Mouse (Mus musculus) liver, embryonic 12.5 days (tissue): ENCODE results near the gene Rbpj. TPM values are rescaled to one million over a fixed set of nuclear protein-coding genes. Genes with fewer than 3 reads are reported as not detected.

Source experiments
- ATAC-seq: fragments of 200-750 bp; cut with Nextera tagmentation; 2 replicates; pipeline ENCODE4 v1.8.0; 2017; ENCODE audit warnings: moderate number of reproducible peaks, mild to moderate bottlenecking, moderate library complexity
- H3K27ac ChIP-seq: fragments of 300-500 bp; sonication (generic); 2 replicates; pipeline ENCODE4 v1.5.1; 2016; ENCODE audit warnings: mild to moderate bottlenecking
- H3K27me3 ChIP-seq: fragments of 300-500 bp; sonication (generic); replicated peaks from 2 replicates; pipeline ENCODE4 v1.6.1; 2016; ENCODE audit warnings: mild to moderate bottlenecking, moderate library complexity
- H3K36me3 ChIP-seq: fragments of 300-500 bp; sonication (generic); 2 replicates; pipeline ENCODE4 v1.6.1; 2016; ENCODE audit warnings: mild to moderate bottlenecking, moderate library complexity
- H3K4me1 ChIP-seq: fragments of 300-500 bp; sonication (generic); 2 replicates; pipeline ENCODE4 v1.6.1; 2016
- H3K4me2 ChIP-seq: fragments of 300-500 bp; sonication (generic); 2 replicates; pipeline ENCODE4 v1.6.1; 2016; ENCODE audit warnings: mild to moderate bottlenecking, moderate library complexity
- H3K4me3 ChIP-seq: fragments of 300-500 bp; sonication (generic); 2 replicates; pipeline ENCODE4 v1.5.1; 2016; ENCODE audit warnings: mild to moderate bottlenecking, moderate library complexity
- H3K9ac ChIP-seq: fragments of 300-500 bp; sonication (generic); 2 replicates; pipeline ENCODE4 v1.6.1; 2016; ENCODE audit warnings: mild to moderate bottlenecking, moderate library complexity
- H3K9me3 ChIP-seq: fragments of 300-500 bp; sonication (generic); replicated peaks from 2 replicates; pipeline ENCODE4 v1.6.1; 2016; ENCODE audit warnings: mild to moderate bottlenecking, moderate library complexity
- WGBS: fragments of 180-500 bp; shearing (Covaris S2); methylation state at CpG from one replicate; pipeline ENCODE4 v1.1.7; 2016; ENCODE audit not compliant: insufficient replicate concordance; 5-methylcytosine and 5-hydroxymethylcytosine counted together
- polyA plus RNA-seq: library from polyadenylated mRNA; unstranded; fragments of >200 nt; fragmentation: Nextera tagmentation; extraction: Ambion mirVana; gene quantifications from 2 replicates; pipeline ENCODE4 v1.2.1, GENCODE M21; 2016

Rbpj gene
- polyA plus RNA-seq, 1 experiment from 2014 or later = 14.4 TPM

GRCm38 (mm10) chr5:53470141-53471079, 4.5 kb downstream of the Rbpj start:
- H3K36me3 ChIP-seq = no peaks in the 10 kb centered on the region
- H3K4me2 ChIP-seq = peak overlapping the region; percentile 14; the same call in 1 of the 2 replicates
- peaks cover 23% of the 10 kb centered on the region for H3K27me3 ChIP-seq
- no peak overlapping the region for H3K27ac ChIP-seq
- ATAC-seq = no peak
- no peak overlapping the region for H3K4me3 ChIP-seq
- H3K9me3 ChIP-seq = no peaks in the 10 kb centered on the region
- H3K4me1 ChIP-seq = peaks cover 5% of the 10 kb centered on the region; the same call in 1 of the 2 replicates
- WGBS = 34% methylated on average over 16 of the region's 16 CpGs
- no peak overlapping the region for H3K9ac ChIP-seq

DNA sequence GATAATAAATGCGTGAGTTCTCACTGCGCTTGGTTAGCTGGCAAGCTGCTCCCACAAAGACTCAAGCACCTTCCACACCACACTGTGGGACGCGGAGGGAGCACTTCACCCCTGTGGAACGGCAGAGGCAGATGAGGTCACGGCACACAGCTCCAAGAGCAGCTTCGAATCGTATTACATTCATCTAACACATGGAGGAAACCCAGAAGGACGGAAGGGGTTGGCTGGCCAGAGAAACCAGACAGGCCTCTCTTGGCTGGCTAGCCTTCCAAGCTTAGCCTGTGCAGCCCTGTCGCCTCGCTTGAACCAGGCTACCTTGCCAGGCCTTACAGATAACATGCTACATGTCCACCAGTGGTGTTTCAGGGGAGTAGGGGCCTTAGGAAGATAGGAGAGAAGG, 6.5 kb downstream of the Rbpj start:
- H3K9ac ChIP-seq = no peak overlapping the region
- no peak for ATAC-seq
- WGBS = 76% methylated on average over 11 of the region's 11 CpGs
- H3K4me1 ChIP-seq = peaks cover 5% of the 10 kb centered on the region; the same call in 1 of the 2 replicates
- H3K9me3 ChIP-seq = no peaks in the 10 kb centered on the region
- no peak overlapping the region for H3K4me3 ChIP-seq
- H3K36me3 ChIP-seq = no peaks in the 10 kb centered on the region
- H3K4me2 ChIP-seq = no peak overlapping the region
- H3K27me3 ChIP-seq = peaks cover 23% of the 10 kb centered on the region
- no peak overlapping the region for H3K27ac ChIP-seq

DNA sequence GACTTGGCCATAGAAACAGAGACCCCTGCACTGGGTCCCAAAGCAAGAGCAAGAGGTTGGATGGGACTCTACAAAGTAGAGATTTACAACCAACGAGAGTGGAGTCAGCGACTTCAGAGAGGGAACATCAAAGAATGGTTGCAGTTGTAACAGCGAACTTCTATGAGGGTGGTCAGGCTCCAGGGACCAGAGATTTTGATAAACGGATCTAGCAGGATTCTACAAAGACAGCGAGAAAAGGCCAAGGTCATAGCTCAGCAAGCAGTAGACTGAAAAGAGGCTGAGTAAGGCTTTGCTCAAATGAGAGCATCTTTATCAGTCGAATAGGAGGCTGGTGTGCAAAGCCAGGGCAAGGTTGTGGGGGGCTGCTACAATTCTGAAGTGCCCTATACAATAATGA, 13.2 kb downstream of the Rbpj start:
- 63% methylated on average over 6 of the region's 6 CpGs for WGBS
- H3K27ac ChIP-seq = no peak overlapping the region
- H3K36me3 ChIP-seq = no peaks in the 10 kb centered on the region
- H3K4me2 ChIP-seq = no peak overlapping the region
- H3K9ac ChIP-seq = no peak overlapping the region
- no peaks in the 10 kb centered on the region for H3K27me3 ChIP-seq
- no peaks in the 10 kb centered on the region for H3K9me3 ChIP-seq
- no peak for ATAC-seq
- no peaks in the 10 kb centered on the region for H3K4me1 ChIP-seq
- H3K4me3 ChIP-seq = no peak overlapping the region

DNA sequence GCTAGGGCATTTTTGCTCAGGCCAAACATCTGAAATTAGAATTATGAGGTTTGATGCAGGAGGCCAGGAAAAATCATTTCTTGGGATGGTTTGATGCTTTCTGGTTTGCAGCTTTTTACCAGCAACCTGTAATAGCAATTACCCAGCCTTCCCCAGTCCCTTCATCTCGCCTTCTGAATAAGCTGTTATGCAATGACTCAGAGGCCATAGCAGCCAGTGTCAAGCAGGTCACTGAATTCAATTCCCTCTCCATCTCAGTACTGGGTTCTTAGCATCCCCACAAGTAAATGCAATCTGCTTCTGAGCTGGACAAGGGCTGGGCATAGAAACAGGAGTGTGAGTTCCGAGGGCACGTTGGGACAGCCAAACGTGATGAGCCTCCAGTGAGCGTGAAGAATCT, 13.9 kb downstream of the Rbpj start:
- Histone ChIP-seq H3K9me3 (no peaks in the 10 kb centered on the region), H3K4me1 (no peaks in the 10 kb centered on the region), H3K4me2 (no peak overlapping the region), H3K27me3 (no peaks in the 10 kb centered on the region), H3K4me3 (no peak overlapping the region), H3K9ac (no peak overlapping the region), H3K27ac (no peak overlapping the region), H3K36me3 (no peaks in the 10 kb centered on the region)
- ATAC-seq = no peak
- WGBS = 65% methylated on average over 5 of the region's 5 CpGs

GRCm38 (mm10) chr5:53481021-53481420, 15.1 kb downstream of the Rbpj start:
- Histone ChIP-seq H3K27ac (no peak overlapping the region), H3K36me3 (no peaks in the 10 kb centered on the region), H3K9me3 (no peaks in the 10 kb centered on the region), H3K27me3 (no peaks in the 10 kb centered on the region), H3K4me3 (no peak overlapping the region), H3K4me1 (no peaks in the 10 kb centered on the region), H3K4me2 (no peak overlapping the region), H3K9ac (no peak overlapping the region)
- 60% methylated on average over 2 of the region's 2 CpGs for WGBS
- no peak for ATAC-seq

DNA sequence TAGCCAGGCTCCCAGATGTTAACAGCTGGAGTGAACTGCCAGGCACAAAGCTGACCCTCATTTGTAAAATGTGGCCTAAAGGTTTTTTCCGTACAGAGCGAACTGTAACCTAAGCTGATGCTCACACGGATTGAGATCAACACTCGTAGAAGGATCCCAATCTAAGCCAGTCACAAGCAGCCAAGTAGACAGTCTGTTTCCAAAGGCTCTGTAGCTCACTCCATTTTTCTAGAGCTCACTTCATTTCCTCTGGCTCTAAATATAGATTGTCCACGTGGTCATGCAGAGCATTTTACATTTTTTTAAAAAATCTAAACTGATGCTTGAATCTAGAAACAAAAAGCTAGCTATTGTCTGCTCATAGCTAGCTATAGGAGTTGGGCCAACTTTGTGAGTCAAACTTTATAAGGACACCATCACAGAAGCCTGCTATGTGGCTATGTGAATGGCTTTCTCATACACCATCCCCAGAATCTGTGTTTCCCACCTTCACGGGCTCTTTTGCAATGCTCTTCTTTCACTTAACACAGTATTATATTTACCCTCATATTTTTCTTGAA, 19.2 kb downstream of the Rbpj start:
- H3K9me3 ChIP-seq = no peaks in the 10 kb centered on the region
- WGBS = 63% methylated on average over 6 of the region's 6 CpGs
- no peak for ATAC-seq
- H3K4me1 ChIP-seq = no peaks in the 10 kb centered on the region
- H3K36me3 ChIP-seq = no peaks in the 10 kb centered on the region
- H3K27me3 ChIP-seq = no peaks in the 10 kb centered on the region
- H3K4me3 ChIP-seq = no peak overlapping the region
- no peak overlapping the region for H3K4me2 ChIP-seq
- H3K9ac ChIP-seq = no peak overlapping the region
- H3K27ac ChIP-seq = no peak overlapping the region

DNA sequence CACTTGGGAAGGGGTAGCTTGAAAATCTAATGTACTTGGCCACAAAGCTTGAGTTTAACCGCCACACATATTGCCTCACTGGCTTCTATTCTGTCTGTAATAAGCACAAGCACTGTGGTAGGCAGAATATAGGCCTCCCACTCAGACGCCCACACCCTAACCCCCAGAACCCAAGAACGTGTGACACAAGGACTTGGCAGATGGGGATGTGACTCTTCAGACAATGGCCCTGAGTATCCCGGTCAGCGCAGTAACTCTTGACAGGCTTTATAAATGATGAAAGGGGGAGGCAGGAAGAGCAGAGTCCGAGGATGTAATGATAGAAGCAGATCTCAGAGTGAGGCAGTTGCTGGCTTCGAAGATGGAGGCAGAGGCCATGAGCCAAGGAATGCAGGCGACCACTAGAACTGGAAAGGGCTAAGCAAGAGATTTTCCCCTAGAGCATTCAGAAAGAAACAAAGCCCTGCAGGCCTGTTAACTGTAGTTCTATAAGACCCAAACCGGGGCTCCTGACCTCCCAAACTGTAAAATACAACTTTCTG, 20.1 kb downstream of the Rbpj start:
- Histone ChIP-seq H3K9me3 (no peaks in the 10 kb centered on the region), H3K4me1 (no peaks in the 10 kb centered on the region; the same call in 1 of the 2 replicates), H3K36me3 (no peaks in the 10 kb centered on the region), H3K27me3 (no peaks in the 10 kb centered on the region), H3K4me3 (no peak overlapping the region), H3K27ac (no peak overlapping the region), H3K4me2 (no peak overlapping the region), H3K9ac (no peak overlapping the region)
- 69% methylated on average over 9 of the region's 9 CpGs for WGBS
- no peak for ATAC-seq

- WGBS = 50% methylated on average over 11 of the region's 11 CpGs
- Histone ChIP-seq H3K9me3 (no peaks in the 10 kb centered on the region), H3K36me3 (no peaks in the 10 kb centered on the region), H3K27ac (no peak overlapping the region), H3K27me3 (no peaks in the 10 kb centered on the region), H3K4me2 (no peak overlapping the region), H3K4me3 (no peak overlapping the region), H3K4me1 (no peaks in the 10 kb centered on the region; the same call in 1 of the 2 replicates), H3K9ac (no peak overlapping the region)
- no peak for ATAC-seq
Observed at GRCm38 (mm10) chr5:53486966-53487592, 21.1 kb downstream of the Rbpj start.

DNA sequence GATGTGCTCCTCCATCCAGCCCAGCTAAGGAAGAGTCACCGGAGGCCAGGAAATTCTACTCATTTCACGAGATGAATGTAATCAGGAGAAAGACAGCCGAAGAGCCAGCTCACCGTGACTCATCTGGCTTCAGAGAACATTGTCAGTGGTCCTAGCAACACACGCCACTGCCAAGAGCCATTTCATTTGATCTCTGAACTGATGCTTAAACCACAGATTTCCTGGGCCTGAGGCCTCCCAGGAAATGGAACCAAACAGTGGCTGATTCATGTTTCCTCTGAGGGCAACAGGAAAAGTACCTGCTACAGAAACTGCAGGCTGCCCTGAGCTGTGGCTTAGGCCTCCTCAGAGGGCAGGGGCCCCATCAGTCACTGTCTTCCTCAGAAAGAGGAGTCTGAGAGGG, 24.7 kb downstream of the Rbpj start:
- WGBS = 15% methylated on average over 5 of the region's 5 CpGs
- Histone ChIP-seq H3K9ac (no peak overlapping the region), H3K4me3 (no peak overlapping the region), H3K4me1 (no peaks in the 10 kb centered on the region; the same call in 1 of the 2 replicates), H3K27ac (no peak overlapping the region), H3K27me3 (no peaks in the 10 kb centered on the region), H3K9me3 (no peaks in the 10 kb centered on the region), H3K4me2 (no peak overlapping the region), H3K36me3 (no peaks in the 10 kb centered on the region)
- no peak for ATAC-seq

GRCm38 (mm10) chr5:53493756-53494155, 27.8 kb downstream of the Rbpj start:
- ATAC-seq = no peak
- Histone ChIP-seq H3K4me2 (no peak overlapping the region), H3K9ac (no peak overlapping the region), H3K9me3 (no peaks in the 10 kb centered on the region), H3K4me3 (no peak overlapping the region), H3K27ac (no peak overlapping the region), H3K36me3 (no peaks in the 10 kb centered on the region), H3K27me3 (no peaks in the 10 kb centered on the region), H3K4me1 (no peaks in the 10 kb centered on the region; the same call in 1 of the 2 replicates)
- 52% methylated on average over 6 of the region's 6 CpGs for WGBS

DNA sequence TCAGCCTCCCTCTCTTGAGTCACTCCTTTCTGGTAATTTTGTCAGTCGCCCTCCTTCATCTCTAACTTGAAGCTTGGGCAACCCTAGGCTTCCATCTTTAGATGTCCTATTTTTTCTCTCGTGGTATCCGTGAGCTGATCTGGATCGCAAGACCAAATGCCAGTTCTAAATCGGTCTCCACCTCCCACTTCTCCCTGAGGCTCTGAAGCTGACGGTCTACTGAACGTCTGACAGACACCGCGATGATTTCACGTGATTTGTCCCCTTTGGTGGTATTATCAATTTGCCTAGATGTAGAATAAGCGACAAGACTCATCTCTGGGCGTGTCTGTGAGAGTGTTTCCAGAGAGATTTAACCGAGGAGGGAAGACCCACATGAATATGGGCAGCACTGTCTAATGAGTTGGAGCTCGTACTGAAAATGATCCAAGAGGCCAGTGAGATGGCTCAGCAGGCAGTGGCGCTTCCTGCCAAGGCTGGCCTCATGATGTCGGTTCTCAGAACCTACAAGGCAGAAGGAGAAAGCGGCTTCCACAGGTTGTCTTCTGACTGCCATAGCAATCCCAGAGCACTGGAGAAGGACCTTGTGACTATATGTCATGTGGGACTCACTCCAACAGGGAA, 28.7 kb downstream of the Rbpj start:
- no peak for ATAC-seq
- Histone ChIP-seq H3K27me3 (no peaks in the 10 kb centered on the region), H3K4me1 (no peaks in the 10 kb centered on the region; the same call in 1 of the 2 replicates), H3K36me3 (no peaks in the 10 kb centered on the region), H3K9ac (no peak overlapping the region), H3K4me2 (no peak overlapping the region), H3K4me3 (no peak overlapping the region), H3K27ac (no peak overlapping the region), H3K9me3 (no peaks in the 10 kb centered on the region)
- WGBS = 74% methylated on average over 17 of the region's 17 CpGs
